Mouse (Mus musculus) liver, embryonic 12.5 days (tissue): ENCODE measurements at regions not wholly inside any gene's neighbourhood (a gene's known extent, or its start where the extent isn't known, plus 50 kb on each side); places are given as distances from the start of the nearest gene placed in this dataset.

Experiments
- ATAC-seq: fragments of 200-750 bp; cut with Nextera tagmentation; 2 replicates; pipeline ENCODE4 v1.8.0; 2017; ENCODE audit warnings: moderate number of reproducible peaks, mild to moderate bottlenecking, moderate library complexity
- H3K27ac ChIP-seq: fragments of 300-500 bp; sonication (generic); 2 replicates; pipeline ENCODE4 v1.5.1; 2016; ENCODE audit warnings: mild to moderate bottlenecking
- H3K27me3 ChIP-seq: fragments of 300-500 bp; sonication (generic); replicated peaks from 2 replicates; pipeline ENCODE4 v1.6.1; 2016; ENCODE audit warnings: mild to moderate bottlenecking, moderate library complexity
- H3K36me3 ChIP-seq: fragments of 300-500 bp; sonication (generic); 2 replicates; pipeline ENCODE4 v1.6.1; 2016; ENCODE audit warnings: mild to moderate bottlenecking, moderate library complexity
- H3K4me1 ChIP-seq: fragments of 300-500 bp; sonication (generic); 2 replicates; pipeline ENCODE4 v1.6.1; 2016
- H3K4me2 ChIP-seq: fragments of 300-500 bp; sonication (generic); 2 replicates; pipeline ENCODE4 v1.6.1; 2016; ENCODE audit warnings: mild to moderate bottlenecking, moderate library complexity
- H3K4me3 ChIP-seq: fragments of 300-500 bp; sonication (generic); 2 replicates; pipeline ENCODE4 v1.5.1; 2016; ENCODE audit warnings: mild to moderate bottlenecking, moderate library complexity
- H3K9ac ChIP-seq: fragments of 300-500 bp; sonication (generic); 2 replicates; pipeline ENCODE4 v1.6.1; 2016; ENCODE audit warnings: mild to moderate bottlenecking, moderate library complexity
- H3K9me3 ChIP-seq: fragments of 300-500 bp; sonication (generic); replicated peaks from 2 replicates; pipeline ENCODE4 v1.6.1; 2016; ENCODE audit warnings: mild to moderate bottlenecking, moderate library complexity
- WGBS: fragments of 180-500 bp; shearing (Covaris S2); methylation state at CpG from one replicate; pipeline ENCODE4 v1.1.7; 2016; ENCODE audit not compliant: insufficient replicate concordance; 5-methylcytosine and 5-hydroxymethylcytosine counted together

GRCm38 (mm10) chr7:68567452-68568126 is 181.5 kb downstream of the Arrdc4 start:
- Histone ChIP-seq H3K9ac (no peak overlapping the region), H3K9me3 (no peaks in the 10 kb centered on the region), H3K4me3 (no peak overlapping the region), H3K4me1 (no peaks in the 10 kb centered on the region), H3K27me3 (no peaks in the 10 kb centered on the region), H3K27ac (no peak overlapping the region), H3K36me3 (no peaks in the 10 kb centered on the region), H3K4me2 (no peak overlapping the region)
- ATAC-seq = no peak
- WGBS = 68% methylated on average over 3 of the region's 3 CpGs

GRCm38 (mm10) chr7:68559440-68560343 is 189.3 kb downstream of the Arrdc4 start:
- H3K4me1 ChIP-seq = no peaks in the 10 kb centered on the region
- no peak for ATAC-seq
- H3K36me3 ChIP-seq = no peaks in the 10 kb centered on the region
- H3K4me2 ChIP-seq = no peak overlapping the region
- no peaks in the 10 kb centered on the region for H3K27me3 ChIP-seq
- H3K4me3 ChIP-seq = no peak overlapping the region
- H3K27ac ChIP-seq = no peak overlapping the region
- no peak overlapping the region for H3K9ac ChIP-seq
- WGBS = 61% methylated on average over 15 of the region's 15 CpGs
- no peaks in the 10 kb centered on the region for H3K9me3 ChIP-seq

GRCm38 (mm10) chr7:68550330-68550729 is 198.7 kb downstream of the Arrdc4 start:
- WGBS = 55% methylated on average over 3 of the region's 3 CpGs
- Histone ChIP-seq H3K9me3 (0 out of 2 replicates have a peak, but pooled peaks cover 2% of the 10 kb centered on the region), H3K27ac (no peak overlapping the region), H3K4me3 (no peak overlapping the region), H3K36me3 (no peaks in the 10 kb centered on the region), H3K9ac (no peak overlapping the region), H3K27me3 (no peaks in the 10 kb centered on the region), H3K4me1 (no peaks in the 10 kb centered on the region), H3K4me2 (no peak overlapping the region)
- ATAC-seq = no peak

- no peaks in the 10 kb centered on the region for H3K36me3 ChIP-seq
- H3K4me3 ChIP-seq = no peak overlapping the region
- H3K27ac ChIP-seq = no peak overlapping the region
- no peaks in the 10 kb centered on the region for H3K27me3 ChIP-seq
- H3K4me2 ChIP-seq = no peak overlapping the region
- no peak overlapping the region for H3K9ac ChIP-seq
- H3K9me3 ChIP-seq = 0 out of 2 replicates have a peak, but pooled peaks cover 2% of the 10 kb centered on the region
- no peak for ATAC-seq
- no peaks in the 10 kb centered on the region for H3K4me1 ChIP-seq
These were observed 200.9 kb downstream of the Arrdc4 start for GRCm38 (mm10) chr7:68548176-68548575.

GRCm38 (mm10) chr7:68544136-68544535 is 204.9 kb downstream of the Arrdc4 start:
- no peaks in the 10 kb centered on the region for H3K27me3 ChIP-seq
- 71% methylated on average over 11 of the region's 11 CpGs for WGBS
- no peak overlapping the region for H3K27ac ChIP-seq
- 0 out of 2 replicates have a peak, but pooled peaks cover 2% of the 10 kb centered on the region for H3K9me3 ChIP-seq
- no peak overlapping the region for H3K4me3 ChIP-seq
- no peak overlapping the region for H3K4me2 ChIP-seq
- H3K9ac ChIP-seq = no peak overlapping the region
- H3K36me3 ChIP-seq = no peaks in the 10 kb centered on the region
- no peak for ATAC-seq
- no peaks in the 10 kb centered on the region for H3K4me1 ChIP-seq

- Histone ChIP-seq H3K4me3 (no peak overlapping the region), H3K9ac (no peak overlapping the region), H3K27ac (no peak overlapping the region), H3K9me3 (no peaks in the 10 kb centered on the region), H3K36me3 (no peaks in the 10 kb centered on the region), H3K4me1 (no peaks in the 10 kb centered on the region), H3K27me3 (no peaks in the 10 kb centered on the region), H3K4me2 (no peak overlapping the region)
- no peak for ATAC-seq
- 76% methylated on average over 6 of the region's 6 CpGs for WGBS
These were observed 235.5 kb downstream of the Fam169b start for GRCm38 (mm10) chr7:68509096-68509495.

GRCm38 (mm10) chr7:68491143-68491810 is 217.6 kb downstream of the Fam169b start:
- H3K27me3 ChIP-seq = no peaks in the 10 kb centered on the region
- H3K4me3 ChIP-seq = no peak overlapping the region
- 61% methylated on average over 6 of the region's 6 CpGs for WGBS
- no peaks in the 10 kb centered on the region for H3K9me3 ChIP-seq
- no peak overlapping the region for H3K9ac ChIP-seq
- H3K36me3 ChIP-seq = no peaks in the 10 kb centered on the region
- no peak overlapping the region for H3K4me2 ChIP-seq
- no peak for ATAC-seq
- no peaks in the 10 kb centered on the region for H3K4me1 ChIP-seq
- H3K27ac ChIP-seq = no peak overlapping the region

GRCm38 (mm10) chr7:68486676-68487075 is 213.0 kb downstream of the Fam169b start:
- H3K36me3 ChIP-seq = no peaks in the 10 kb centered on the region
- H3K4me2 ChIP-seq = no peak overlapping the region
- H3K4me3 ChIP-seq = no peak overlapping the region
- H3K4me1 ChIP-seq = no peaks in the 10 kb centered on the region
- no peaks in the 10 kb centered on the region for H3K9me3 ChIP-seq
- peaks cover 9% of the 10 kb centered on the region; the same call in 1 of the 2 replicates for H3K27me3 ChIP-seq
- H3K27ac ChIP-seq = no peak overlapping the region
- 57% methylated on average over 3 of the region's 3 CpGs for WGBS
- H3K9ac ChIP-seq = no peak overlapping the region
- no peak for ATAC-seq

GRCm38 (mm10) chr7:68482553-68482952 is 208.9 kb downstream of the Fam169b start:
- 55% methylated on average over 10 of the region's 10 CpGs for WGBS
- Histone ChIP-seq H3K4me3 (no peak overlapping the region), H3K4me2 (no peak overlapping the region), H3K4me1 (peaks cover 7% of the 10 kb centered on the region; the same call in 1 of the 2 replicates), H3K27me3 (peaks cover 27% of the 10 kb centered on the region), H3K36me3 (no peaks in the 10 kb centered on the region), H3K27ac (no peak overlapping the region), H3K9me3 (no peaks in the 10 kb centered on the region), H3K9ac (no peak overlapping the region)
- no peak for ATAC-seq

GRCm38 (mm10) chr7:68480770-68481169 is 207.1 kb downstream of the Fam169b start:
- H3K4me1 ChIP-seq = peaks cover 7% of the 10 kb centered on the region; the same call in 1 of the 2 replicates
- no peaks in the 10 kb centered on the region for H3K36me3 ChIP-seq
- no peaks in the 10 kb centered on the region for H3K9me3 ChIP-seq
- H3K9ac ChIP-seq = no peak overlapping the region
- H3K27ac ChIP-seq = no peak overlapping the region
- no peak for ATAC-seq
- no peak overlapping the region for H3K4me2 ChIP-seq
- H3K4me3 ChIP-seq = no peak overlapping the region
- 21% methylated on average over 7 of the region's 7 CpGs for WGBS
- H3K27me3 ChIP-seq = peaks cover 27% of the 10 kb centered on the region

- H3K4me3 ChIP-seq = no peak overlapping the region
- WGBS = 32% methylated on average over 3 of the region's 3 CpGs
- peaks cover 7% of the 10 kb centered on the region; the same call in 1 of the 2 replicates for H3K4me1 ChIP-seq
- no peak overlapping the region for H3K4me2 ChIP-seq
- no peak overlapping the region for H3K9ac ChIP-seq
- no peaks in the 10 kb centered on the region for H3K36me3 ChIP-seq
- H3K27me3 ChIP-seq = peaks cover 27% of the 10 kb centered on the region
- no peaks in the 10 kb centered on the region for H3K9me3 ChIP-seq
- no peak overlapping the region for H3K27ac ChIP-seq
- no peak for ATAC-seq
These were observed 206.7 kb downstream of the Fam169b start for GRCm38 (mm10) chr7:68480336-68480735.

- no peaks in the 10 kb centered on the region for H3K9me3 ChIP-seq
- ATAC-seq = no peak
- 63% methylated on average over 3 of the region's 3 CpGs for whole genome bisulfite sequencing
These were observed 204.4 kb downstream of the Fam169b start for GRCm38 (mm10) chr7:68478044-68478443.

More at GRCm38 (mm10) chr7:68478044-68478443, 204.4 kb downstream of the Fam169b start:
- H3K4me1 ChIP-seq = peaks cover 7% of the 10 kb centered on the region; the same call in 1 of the 2 replicates
- no peak overlapping the region for H3K4me3 ChIP-seq
- H3K27ac ChIP-seq = no peak overlapping the region
- H3K4me2 ChIP-seq = no peak overlapping the region
- H3K9ac ChIP-seq = no peak overlapping the region
- peaks cover 23% of the 10 kb centered on the region for H3K27me3 ChIP-seq
- no peaks in the 10 kb centered on the region for H3K36me3 ChIP-seq
